Mouse (Mus musculus): ENCODE data around the gene Snrpn. TPM values are rescaled to one million over a fixed set of nuclear protein-coding genes. Genes with fewer than 3 reads are reported as not detected.
"Not testable (repeated sequence)": the region's sequence is repeated elsewhere in the genome, so short reads cannot be mapped to it uniquely, and the experiment has no call there.

Gene Snrpn
- 100 to 1,000 TPM; 126 to 129 TPM for total RNA-seq (2021)

DNA sequence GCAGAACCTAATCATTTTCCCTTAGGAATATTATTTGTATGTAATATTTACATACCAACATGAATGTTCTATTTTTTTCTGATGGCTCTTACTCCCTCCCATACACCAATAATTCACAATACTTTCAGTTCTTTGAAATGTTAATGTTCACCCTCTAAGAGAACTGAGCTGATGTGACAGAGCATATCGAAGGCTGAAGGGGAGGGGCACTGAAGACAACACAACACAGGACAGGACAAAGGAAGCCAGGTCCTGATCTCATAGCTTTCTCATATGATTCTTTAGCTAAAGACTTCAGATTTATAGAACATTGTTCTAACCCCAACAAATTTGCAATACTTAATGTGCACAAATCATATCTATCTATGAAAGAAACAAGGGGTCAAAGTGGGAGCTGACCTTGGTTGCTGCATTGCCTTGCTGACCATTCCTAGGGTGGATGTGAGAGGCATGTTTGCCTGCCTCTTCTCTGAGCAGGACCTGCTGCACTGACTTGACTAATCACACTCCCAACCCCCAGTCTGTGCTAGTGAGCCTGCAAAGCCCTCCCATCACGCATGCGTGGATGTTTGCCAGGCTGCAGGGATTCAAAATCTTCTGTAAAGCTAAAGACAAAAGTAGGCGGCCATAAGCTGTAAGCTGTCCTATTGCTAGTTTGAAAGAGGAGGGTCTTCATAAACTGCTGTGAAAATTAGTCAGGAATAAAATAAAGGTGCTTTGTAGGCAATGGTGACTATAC, at the start of gene Snrpn:
Gene Snrpn, minus strand, starts transcription at position 478 of the 739 bp plus-strand sequence.
- intact Hi-C loops (cut with DNase I): no loop called here
- no peak for DNase-seq (ENCODE audit: low spot score)

DNA sequence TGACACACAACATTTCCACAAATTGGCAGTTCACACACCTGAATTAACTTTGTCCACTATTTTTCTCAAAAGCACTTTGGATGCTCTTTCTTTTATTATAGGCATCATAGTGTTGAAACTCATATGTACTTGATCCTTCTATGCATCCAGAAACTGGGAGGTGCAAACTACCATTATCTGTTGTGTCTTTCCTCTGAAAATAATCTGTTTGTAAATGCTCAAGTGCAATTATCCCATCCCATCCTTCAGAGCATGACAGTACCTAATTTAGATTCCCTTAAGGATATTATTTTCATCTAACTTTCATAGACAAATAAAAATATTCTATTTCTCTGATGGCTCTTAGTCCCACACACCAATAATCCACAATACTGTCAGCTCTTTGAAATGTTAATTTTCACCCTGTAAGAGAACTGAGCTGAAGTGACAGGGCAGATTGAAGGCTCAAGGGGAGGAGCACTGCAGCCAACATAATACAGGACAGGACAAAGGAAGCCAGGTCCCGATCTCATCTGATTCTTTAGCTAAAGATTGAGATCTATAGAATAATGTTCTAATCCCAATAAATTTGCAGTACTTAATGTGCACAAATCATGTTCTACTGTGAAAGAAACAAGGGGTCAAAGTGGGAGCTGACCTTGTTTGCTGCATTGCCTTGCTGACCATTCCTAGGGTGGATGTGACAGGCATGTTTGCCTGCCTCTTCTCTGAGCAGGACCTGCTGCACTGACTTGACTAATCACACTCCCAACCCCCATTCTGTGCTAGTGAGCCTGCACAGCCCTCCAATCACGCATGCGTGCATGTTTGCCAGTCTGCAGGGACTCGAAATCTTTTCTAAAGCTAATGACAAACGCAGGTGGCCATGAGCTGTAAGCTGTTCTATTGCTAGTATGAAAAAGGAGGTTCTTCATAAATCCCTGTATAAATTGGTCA, 30.5 kb upstream of the Snrpn start:
- DNase-seq (ENCODE audit: low spot score): no peak
- intact Hi-C loops (cut with DNase I): no loop called here

DNA sequence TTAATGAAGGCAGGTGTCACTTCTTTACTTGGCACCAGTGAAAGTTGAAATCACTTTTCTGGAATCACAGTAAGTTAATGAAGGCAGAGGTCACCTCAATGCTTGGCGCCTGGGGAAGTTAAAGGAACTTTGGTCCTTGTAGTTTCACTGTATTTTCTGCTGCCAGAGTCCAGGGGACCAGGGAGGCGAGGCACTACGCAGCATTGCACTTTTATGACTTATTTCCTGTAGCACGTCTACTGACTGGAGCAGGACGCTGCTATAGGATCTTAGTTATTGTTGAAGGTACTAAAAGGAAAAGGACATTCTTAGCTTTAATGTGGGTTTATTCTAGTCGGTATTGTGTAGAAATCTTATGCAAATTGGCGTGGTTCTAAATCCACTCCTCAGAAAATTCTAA, 14.7 kb downstream of the Snrpn start:
- intact Hi-C loops (cut with DNase I): no loop called here
- no peak for DNase-seq (ENCODE audit: low spot score)

DNA sequence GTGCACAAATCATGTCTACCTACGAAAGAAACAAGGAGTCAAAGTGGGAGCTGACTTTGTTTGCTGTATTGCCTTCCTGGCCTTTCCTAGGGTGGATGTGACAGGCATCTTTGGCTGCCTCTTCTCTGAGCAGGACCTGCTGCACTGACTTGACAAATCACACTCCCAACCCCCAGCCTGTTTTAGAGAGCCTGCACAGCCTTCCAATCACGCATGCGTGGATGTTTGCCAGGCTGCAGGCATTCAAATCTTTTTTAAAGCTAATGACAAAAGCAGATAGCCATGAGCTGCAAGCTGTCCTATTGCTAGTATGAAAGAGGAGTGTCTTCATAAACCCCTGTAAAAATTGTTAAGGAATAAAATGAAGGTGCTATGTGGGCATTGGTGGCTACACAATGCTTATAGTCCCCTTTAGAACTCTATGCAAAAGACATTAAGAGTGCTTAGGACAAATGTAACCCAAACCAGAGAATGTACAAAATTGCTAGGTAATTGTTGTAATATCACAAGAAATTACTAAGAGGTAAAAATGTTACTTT, 16.9 kb downstream of the Snrpn start:
- intact Hi-C loops (cut with DNase I); DNase-seq (ENCODE audit: low spot score): not testable (repeated sequence)

DNA sequence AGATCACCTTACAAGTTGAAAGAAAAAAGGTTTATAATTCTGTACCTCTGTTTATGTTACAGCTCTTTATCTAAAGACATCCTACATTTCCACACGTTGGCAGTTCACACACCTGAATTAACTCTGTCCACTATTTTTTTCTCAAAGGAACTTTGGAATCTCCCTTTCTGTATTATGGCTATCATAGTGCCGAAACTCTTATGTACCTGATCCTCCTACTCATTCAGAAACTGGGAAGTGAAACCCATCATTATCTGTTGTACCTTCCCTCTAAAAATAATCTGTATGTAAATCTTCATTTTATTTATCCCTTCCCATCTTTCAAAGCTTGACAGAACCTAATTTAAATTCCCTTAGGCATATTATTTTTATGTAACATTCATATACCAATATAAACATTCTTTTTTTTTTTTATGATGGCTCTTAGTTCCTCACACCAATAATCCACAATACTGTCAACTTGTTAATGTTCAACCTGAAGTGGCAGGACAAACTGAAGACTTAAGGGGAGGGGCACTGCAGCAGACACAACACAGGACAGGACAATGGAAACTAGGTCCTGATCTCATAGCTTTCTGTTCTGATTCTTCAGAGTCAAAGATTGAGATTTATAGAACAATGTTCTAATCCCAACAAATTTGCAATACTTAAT, 17.5 kb downstream of the Snrpn start:
- intact Hi-C loops (cut with DNase I): no loop called here
- DNase-seq (ENCODE audit: low spot score): no peak

DNA sequence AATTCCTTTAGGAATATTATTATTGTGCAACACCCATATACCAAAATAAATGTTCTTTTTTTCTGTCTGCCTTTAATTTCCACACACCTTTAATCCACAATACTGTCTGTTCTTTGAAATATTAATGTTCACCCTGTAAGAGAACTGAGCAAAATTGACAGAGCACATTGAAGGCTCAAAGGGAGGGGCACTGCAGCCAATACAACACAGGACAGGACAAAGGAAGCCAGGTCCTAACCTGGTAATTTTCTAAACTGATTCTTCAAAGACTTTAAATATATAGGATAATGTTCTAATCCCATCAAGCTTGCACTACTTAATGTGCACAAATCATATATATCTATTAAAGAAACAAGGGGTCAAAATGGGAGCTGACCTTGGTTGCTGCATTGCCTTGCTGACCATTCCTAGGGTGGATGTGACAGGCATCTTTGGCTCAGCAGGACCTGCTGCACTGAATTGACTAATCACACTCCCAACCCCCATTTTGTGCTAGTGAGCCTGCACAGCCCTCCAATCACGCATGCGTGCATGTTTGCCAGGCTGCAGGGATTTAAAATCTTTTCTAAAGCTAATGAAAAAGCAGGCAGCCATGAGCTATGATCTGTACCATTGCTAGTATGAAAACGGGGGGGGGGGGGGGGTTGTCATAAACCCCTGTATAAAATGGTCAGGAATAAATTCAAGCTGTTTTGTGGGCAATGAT, 42.7 kb downstream of the Snrpn start:
- no peak for DNase-seq (ENCODE audit: low spot score)
- intact Hi-C loops (cut with DNase I): no loop called here

DNA sequence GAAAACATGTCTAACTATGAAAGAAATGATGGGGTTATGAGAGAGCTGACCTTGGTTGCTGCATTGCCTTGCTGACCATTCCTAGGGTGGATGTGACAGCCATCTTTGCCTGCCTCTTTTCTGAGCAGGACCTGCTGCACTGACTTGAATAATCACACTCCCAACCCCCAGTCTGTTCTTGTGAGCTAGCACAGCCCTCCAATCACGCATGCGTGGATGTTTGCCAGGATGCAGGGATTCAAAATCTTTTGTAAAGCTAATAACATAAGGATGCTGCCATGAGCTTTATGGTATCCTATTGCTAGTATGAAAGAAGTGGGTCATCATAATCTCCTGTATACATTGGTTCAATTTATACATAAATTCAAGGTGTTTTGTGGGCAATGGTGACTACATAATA, 63.7 kb downstream of the Snrpn start:
- intact Hi-C loops (cut with DNase I): no loop called here
- DNase-seq (ENCODE audit: low spot score): no peak

DNA sequence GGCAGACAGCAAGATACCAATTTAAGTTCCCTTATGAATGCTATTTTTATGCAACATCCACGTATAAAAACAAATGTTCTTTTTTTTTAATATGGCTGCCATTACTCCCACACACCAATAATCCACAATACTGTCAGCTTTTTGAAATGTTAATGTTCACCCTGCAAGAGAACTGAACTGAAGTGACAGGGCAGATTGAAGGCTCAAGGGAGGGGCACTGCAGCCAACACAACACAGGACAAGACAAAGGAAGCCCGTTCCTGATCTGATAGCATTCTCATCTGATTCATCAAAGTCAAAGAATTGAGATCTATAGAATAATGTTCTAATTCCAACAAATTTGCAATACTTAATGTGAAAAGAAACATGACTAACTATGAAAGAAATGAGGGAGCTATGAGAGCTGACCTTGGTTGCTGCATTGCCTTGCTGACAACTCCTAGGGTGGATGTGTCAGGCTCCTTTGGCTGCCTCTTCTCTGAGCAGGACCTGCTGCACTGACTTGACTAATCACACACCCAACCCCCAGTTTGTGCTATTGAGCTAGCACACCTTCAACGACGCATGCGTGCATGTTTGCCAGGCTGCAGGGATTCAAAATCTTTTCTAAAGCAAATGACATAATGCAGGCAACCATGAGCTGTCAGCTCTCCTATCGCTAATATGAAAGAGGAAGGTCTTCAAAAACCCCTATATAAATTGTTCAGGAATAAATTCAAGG, 92.4 kb downstream of the Snrpn start:
- intact Hi-C loops (cut with DNase I): no loop called here
- no peak for DNase-seq (ENCODE audit: low spot score)

DNA sequence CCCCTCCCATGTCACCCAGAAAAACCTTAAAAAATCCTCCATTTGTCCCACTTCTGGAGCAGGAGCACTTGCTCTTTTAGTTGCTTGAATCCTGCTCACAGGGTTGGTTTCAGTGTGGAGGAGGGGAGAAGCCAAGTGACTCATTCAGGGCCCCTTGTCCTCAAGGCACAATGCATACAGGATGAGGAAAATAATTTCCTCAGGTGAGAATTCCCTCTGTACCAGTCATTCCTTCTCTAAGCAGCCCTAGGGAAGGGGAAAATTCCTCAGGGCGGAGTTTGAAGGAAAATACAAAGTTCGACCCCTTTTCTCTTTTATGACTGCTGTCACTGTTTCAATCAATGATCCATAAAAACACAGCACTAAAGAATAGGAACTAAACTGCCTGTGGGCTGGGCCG, 126.8 kb downstream of the Snrpn start:
- no peak for DNase-seq (ENCODE audit: low spot score)
- intact Hi-C loops (cut with DNase I): no loop called here

DNA sequence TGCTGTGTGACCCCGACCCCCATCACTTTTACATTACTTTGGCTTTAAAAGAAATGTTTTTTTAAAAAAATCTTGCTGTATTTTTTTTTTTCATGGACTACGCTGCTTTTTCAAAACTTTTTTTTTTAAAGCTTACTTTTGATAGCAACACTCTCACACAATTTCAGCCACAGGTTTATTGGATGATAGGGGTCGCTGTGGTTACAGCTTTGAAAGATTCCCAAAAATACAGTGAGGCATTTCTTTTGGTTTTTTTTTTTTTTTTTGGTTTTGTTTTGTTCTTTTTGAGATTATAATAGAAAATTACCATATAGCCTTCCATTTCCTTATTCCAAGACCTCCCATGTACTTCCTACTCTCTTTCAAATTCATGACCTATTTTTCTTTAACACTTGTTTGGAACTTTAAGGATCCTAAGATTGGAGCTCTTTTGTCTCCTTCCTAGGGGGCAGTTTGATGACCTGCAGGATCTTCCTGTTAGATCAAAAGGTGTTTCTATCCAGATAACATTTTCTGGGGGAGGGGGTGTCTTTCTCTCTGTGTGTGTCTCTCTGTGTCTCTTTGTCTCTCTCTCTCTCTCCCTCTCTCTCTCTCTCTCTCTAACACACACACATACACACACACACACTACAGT, 132.2 kb downstream of the Snrpn start:
- intact Hi-C loops (cut with DNase I): no loop called here
- no peak for DNase-seq (ENCODE audit: low spot score)

DNA sequence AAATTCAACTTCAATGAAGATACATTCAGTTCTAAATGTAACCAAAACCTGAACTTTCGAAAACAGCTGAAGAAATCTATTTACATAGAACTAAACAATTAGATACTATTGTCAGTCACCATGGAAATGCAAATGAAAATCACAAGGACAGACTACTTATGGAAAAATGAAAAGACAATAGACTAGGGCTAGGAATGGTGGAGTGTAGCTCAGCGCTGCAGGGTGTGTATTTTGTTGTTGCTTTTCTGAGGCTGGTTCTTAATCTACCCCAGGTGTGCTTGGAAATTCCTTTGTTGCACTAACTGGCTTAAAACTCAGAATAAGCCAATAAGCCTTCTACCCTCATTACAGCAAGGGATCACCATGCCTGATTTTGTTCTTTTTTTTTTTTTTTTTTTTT, 133.8 kb downstream of the Snrpn start:
- intact Hi-C loops (cut with DNase I): no loop called here
- DNase-seq (ENCODE audit: low spot score): no peak

DNA sequence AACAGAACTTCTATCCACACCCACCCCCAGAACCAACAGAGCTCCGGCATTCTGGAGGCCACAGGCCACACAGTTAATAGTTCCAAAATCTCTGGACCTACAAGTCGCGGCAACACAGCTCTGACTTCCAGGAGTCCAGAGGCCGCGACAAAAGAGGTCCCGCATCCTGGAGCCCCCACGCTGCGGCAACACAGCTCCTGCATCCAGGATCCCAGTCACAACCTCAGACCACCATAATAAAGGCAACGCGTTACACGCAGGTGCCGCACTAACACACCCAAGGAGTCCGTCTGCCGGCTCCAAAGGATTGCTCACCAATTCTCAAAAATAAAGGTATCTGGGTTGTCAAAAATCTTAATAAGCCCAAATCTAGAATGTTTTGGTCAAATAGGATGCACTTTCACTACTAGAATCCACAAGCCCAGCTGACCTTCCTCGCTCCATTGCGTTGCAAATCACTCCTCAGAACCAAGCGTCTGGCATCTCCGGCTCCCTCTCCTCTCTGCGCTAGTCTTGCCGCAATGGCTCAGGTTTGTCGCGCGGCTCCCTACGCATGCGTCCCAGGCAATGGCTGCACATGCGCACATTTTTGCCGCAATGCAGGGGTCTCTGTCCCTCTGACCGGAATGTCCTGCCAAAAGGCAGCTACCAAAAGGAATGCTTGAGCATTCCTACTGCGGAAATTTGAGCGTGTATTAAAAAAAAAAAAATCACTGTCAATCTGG, 135.3 kb downstream of the Snrpn start, which contains the start of the genes Snurf and Gm38393:
Gene Snurf, minus strand, starts transcription at position 444 of the 725 bp plus-strand sequence.
Gene Gm38393, minus strand, starts transcription at position 459 of the 725 bp plus-strand sequence.
- intact Hi-C loops (cut with DNase I): no loop called here

DNA sequence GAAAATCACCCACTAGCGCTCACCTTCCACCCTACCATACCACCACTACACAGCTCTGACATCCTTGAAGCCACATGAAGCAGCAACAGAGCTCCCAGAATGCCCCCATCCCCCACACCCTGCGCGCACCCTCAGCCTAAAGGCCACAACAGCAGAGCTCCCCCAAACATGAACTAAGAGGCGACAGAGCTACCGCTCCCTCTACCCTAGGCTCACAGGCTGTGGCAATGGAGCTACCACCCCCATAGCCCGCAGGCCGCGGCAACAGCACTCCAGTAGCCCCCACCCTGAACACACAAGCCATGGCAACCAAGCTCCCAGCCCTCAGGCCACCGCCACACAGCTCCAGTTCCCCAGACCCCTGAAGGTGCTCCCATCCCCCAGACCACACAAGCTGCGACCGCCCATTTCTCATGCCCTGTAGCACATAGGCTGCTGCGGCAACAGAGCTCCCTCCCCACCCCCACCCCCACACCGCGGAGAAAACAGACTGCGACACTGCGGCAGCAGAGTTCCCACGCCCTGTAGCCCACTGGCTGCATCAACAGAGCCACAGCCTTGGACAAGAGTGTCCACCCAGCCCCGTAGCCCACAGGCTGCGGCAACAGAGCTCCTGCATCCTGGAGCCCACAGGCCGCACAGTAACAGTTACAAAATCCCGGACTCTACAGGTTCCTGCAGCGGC, 136.0 kb downstream of the Snrpn start:
- no peak for DNase-seq (ENCODE audit: low spot score)
- intact Hi-C loops (cut with DNase I): no loop called here

More for the DNA sequence above, 135.3 kb downstream of the Snrpn start, which contains the start of the genes Snurf and Gm38393:
- peak; percentile 20 for DNase-seq (ENCODE audit: low spot score)

DNA sequence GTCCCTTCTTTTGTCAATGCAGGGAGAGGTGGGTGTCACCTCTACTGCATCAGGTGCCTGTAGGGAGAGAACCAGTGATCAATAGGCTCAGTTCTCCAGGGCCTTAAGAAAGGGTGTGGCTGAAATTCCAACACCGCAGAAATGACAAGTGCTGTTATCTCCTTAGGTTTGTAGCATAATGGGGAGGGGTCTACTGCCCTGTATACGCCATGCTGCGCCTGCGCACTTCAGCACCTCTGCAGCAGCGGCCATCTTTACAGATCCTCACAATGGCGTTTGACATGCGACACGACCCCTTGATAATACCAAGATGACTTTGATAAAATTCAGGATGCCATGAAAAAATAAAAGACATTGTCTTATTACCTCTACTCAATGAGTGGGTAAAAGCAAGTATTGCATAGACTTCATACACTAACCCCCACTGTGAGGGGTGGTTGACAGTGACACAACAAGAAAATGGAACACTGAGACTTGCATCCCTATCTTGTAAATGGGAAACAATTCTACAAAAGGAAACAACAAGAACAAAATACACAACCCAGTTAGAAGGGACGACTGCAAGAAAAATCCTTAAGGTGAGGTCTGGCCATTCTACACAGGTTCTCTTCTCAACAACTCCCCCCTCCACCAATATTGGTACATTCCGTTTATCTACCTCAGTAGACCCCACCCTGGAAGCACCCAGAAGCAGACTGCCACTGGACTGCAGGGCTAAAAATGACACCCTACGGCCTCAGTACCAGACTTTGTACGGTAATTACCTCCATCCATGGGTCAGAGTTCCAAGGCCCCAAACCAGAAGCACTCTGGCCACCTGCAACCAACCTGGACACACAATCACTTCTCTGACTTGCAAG, 136.8 kb downstream of the Snrpn start:
- intact Hi-C loops (cut with DNase I): no loop called here
- no peak for DNase-seq (ENCODE audit: low spot score)

DNA sequence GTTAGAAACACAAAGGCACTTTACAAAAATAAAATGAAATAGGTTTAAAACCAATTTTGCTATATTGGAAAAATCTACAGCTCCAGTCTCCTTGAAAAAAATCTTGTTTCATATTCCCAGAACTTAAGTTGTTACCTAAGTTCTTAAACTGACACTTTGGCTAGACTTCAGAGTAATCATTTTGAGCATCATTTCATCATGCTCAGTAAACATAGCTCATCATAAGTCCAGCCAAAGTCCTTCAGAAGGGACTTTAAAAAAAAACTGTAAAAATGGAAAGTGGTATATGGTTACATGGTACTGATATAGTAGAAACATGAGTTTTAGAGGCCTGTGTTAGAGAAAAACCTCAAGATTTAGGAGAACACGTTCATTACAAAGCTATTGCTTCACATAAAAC, 161.4 kb downstream of the Snrpn start:
- DNase-seq (ENCODE audit: low spot score): no peak
- intact Hi-C loops (cut with DNase I): no loop called here

Data from heart, postnatal 25 days (tissue).